Mouse (Mus musculus) adrenal gland, postnatal 14 days (tissue): ENCODE data around the gene Tvp23a. TPM values are rescaled to one million over a fixed set of nuclear protein-coding genes. Genes with fewer than 3 reads are reported as not detected.

Experiments
- DNase-seq: peaks from one replicate; pipeline ENCODE4 v3.0.0; 2021; ENCODE audit warnings: mixed read lengths
- total RNA-seq: library from RNA; stranded (reverse); gene quantifications from 2 replicates; pipeline ENCODE4 v1.2.3, GENCODE M21; 2021

The Tvp23a gene
- total RNA-seq, 1 experiment from 2014 or later, result 1.6 TPM

DNA sequence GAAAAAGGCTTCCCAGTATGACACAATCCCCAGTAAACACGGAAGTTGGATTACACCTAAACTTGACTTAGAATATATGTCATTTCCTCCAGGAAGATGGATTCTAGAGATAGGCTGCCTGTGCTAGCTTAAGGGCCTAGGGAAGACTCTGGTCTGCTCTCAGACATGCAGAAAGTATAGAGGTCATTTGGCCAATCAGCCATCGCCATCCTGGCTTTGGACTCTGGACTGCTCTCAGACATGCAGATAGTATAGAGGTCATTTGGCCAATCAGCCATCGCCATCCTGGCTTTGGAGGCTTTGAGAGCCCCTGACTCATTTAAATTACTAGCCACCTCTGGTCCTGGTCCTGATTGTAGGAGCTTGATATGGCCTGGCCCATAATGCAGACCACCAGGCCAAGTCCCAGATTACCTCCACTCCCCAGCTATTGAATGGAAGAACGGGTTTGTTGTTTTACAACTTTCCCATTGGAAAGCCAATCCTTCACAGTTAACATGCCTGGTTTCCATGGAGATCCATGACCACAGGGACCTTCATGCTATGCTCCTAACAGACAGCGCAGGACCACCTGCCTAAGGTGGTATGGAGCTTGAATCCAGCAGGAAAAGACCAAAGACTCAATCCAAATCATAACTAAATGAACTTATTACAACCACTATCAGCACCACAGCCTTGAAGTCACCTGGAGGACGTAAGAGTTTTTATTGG is 6.9 kb upstream of the Tvp23a start:
- DNase-seq, result no peak

DNA sequence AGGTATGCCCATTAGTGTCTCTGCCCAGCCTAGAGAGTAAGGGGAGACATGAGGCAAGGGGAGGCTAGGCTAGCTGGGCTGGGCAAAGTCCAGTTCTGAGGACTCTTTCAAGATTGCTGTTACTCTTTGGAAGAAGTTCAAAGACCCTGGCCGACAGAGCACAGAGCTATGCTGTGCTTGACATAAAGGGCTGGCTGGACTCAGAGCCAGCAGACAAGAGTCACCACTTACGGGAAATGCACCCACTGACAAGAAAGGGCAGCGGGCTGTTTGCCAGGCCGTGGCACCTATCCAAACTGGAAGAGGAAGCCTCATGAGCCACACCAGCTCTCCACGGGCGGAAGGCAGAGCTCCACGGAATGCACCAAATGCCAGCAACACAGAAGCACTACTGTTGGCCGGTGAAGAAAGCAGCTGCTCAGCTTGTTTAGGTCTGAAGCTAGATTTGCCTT is 5.3 kb upstream of the Tvp23a start:
- DNase-seq, result peak; percentile 93

DNA sequence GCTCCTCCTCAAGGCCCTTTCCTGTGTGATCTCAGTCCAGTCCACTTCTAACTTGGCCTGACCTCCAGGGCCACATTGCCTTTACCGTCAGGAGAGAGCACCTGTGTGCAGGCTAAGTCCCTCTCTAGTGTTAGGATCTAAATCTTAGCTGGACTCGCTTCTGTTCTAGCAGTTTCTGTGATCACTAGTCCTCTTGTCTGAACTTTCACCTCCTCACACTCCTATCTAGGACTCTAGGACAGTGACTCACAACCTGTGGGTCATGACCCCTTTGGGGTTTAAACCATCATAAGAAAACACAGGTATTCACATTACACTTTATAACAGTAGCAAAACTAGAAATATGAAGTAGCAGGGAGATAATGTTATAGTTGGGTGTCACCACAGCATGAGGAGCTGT is 4.7 kb upstream of the Tvp23a start:
- DNase-seq, result no peak

DNA sequence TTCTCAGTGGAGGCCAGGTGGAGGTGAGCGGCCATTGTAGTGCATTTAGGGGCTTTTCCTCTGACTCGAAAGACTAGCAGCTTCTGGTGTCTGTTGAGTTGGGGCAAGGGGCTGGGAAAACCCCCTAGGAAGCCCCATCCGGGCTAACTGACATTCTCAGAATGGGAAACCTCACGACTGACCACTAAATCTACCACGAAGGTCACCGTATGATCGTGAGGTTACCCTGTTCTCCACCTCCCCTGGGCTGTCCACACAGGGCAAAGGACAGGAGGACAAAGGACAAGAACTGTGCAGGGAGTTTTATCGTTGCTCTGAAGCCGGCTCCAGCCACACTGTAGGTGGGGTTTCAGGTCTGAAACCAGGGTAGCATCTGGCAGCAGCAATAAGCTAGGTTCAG is 1.8 kb upstream of the Tvp23a start:
- DNase-seq, result no peak

DNA sequence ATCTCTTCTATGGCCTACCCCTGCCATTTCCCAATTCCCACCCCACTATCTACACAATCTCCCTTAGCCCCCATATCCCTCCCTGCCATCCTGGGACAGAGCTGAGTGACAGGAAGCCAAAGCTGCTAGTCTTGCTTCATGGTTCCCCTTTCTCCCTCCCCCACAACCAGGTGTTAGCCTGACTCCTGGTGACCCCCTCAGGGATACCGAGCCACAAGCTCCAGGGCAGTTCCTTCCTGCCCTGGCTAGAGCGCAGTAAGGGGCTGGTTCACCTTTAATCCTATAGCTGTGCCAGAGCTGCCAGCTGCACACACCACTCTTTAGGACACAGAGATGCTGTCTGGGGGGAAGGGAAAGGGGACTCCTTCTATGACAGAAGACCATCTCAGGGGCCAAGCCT is 619 bp upstream of the Tvp23a start:
- no peak for DNase-seq

DNA sequence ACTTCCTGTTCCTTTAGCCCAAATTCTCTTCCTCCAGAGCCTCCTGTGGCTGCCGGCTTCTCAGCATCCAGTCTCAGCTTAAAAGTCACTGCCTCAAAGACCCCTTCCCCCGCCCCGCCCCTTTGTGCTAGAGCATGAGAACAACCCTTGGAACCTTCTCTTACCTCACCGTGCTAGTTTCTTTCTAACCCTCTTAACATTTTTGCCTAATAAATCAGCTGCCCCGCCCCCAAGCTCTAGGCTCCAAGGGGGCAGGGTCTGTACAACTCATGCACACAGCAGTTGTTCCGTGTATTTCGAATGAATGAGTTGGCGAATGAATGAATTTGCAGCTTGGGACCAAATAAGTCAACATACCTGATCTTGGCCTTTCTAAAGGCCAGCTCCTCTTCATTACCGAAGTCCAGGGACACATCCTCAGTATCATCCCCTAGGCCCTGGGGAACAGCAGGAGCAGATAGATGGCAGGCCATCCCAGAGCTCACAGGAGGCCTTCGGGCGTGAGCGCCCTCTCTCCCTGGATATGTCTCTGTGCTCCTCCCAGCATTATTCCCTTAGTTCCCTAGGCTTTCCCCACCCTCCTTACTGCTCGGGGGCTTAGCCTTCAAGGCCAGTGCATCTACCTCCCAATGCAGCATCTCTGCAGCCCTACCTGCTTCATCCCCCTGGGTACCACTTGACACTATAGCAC is 444 bp downstream of the Tvp23a start:
- DNase-seq, result no peak

DNA sequence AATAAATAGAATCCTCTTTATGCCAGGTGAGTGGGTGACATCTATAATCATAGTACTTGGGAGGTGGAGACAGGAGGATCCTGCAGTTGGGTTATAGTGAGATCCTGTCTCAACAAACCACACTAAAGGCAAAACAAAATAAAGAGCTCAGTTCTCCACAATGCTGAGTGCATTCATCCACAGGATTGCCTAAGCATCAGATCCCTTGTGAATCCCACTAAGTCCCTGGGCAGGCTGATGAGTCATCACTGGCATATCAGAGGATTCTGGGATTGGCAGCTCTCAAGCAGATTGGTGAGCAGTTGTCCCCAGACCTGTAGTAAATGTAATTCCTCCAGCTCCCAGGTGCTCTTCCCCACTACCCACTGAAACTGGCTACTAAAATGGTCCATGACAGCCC is 3.4 kb downstream of the Tvp23a start:
- no peak for DNase-seq

DNA sequence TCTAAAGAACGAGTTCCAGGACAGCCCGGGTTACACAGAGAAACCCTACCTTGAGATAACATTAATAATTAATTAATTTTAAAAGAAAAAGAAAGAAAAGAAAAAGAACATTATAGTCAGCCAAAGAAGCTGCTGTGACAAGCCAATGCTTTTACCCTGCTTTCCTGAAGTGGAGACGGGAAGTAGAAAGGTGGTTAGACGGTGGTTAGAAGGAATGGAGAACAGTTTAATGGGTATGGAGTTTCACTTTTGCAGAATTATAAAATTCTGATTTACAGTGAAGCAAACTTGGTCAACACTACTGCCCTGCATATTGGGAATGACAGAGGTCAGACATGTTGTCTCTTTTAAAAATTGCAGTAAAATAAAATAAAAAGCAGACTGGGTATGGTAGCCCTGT is 5.4 kb downstream of the Tvp23a start:
- no peak for DNase-seq

DNA sequence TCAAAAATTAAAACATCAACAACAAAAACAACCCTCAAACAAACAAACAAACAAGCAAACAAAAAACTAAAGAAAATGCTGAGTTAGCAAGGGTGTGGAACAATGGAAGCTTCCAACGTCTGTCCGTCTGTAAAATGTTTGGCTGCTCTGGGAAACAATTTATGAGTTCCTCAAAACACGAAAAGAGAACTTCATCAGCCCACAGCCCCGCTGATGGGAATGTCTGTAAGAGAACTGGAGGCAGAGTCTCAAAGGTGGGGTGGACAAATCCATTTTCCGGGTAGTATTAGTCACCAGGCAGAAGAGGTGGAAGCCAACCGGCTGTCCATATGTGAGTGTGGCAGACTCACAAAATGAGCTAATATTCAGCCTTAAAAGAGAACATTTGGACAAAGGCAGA is 5.8 kb downstream of the Tvp23a start:
- no peak for DNase-seq

DNA sequence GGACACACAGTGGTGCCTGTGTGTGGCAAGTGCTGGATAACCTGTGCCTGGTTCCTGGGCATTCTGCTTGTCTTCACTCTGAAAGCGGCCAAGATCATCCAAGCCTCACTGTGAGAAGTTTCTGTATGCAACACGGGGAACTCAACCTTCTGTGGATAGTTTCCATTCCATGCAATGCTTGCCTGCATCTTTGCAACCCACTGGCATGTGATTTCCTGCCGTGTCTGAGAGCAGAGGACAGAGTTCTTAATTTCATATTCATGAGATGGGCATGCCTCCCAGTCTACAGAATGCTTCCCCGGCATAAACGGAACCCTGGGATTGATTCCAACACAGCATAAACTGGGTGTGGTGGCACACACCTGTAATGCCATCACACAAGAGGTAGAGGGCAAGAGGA is 9.1 kb downstream of the Tvp23a start:
- no peak for DNase-seq

DNA sequence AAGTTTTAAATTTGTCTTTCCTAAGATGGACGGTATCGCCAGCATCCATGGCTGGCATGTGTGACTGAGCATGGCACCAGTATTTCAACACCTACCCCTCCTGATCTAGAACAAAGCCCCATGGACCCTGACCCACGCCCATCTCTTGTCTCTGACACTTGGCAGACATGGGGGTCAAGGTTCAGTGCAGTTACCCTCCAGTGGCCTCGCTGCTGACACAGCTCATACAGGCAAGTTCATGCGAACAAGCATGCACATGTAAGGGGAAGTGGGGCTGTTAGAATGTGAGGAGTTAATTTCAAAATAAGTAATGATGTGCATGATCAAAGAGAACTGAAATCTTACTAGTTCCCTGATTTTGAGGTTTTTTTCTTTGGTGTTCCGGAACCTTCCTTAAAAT is 11.0 kb downstream of the Tvp23a start:
- DNase-seq, result no peak

DNA sequence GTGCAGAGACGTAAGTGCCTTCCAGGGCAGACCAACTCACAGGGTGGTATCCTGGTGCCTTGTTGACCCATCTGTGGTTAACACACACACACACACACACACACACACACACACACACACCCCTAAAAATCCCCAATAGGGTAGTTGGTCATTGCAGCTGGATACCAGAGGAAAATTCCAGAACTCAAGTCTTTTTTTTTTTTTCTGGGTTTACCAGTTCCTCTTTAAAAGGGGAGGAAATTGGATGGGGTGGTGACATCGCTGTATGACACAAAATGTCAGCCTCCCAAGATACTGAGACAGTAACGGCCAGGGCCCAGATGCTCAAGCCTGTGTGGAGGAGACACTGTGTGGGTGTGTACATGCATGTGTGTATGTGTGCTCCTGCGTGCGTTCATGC is 13.8 kb downstream of the Tvp23a start:
- DNase-seq, result no peak

DNA sequence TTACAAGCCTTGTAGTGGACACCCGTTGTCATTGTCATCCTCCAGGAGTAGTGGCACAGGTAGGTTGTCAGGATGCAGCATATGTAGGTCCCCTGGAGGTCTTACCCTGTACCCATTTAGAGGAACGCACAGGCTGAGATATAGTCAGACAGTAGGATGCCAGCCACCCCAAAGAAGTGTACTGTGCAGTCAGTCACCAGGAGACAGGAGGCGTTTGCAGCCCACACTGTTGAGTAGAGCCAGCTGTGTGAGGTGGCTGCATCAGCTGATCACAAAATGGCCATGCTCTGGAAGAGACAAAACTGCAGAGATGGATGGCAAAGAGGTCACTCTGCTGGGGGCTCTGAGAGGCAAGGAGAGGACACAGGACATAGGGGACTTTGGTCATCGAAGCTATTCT is 14.8 kb downstream of the Tvp23a start:
- DNase-seq, result no peak

DNA sequence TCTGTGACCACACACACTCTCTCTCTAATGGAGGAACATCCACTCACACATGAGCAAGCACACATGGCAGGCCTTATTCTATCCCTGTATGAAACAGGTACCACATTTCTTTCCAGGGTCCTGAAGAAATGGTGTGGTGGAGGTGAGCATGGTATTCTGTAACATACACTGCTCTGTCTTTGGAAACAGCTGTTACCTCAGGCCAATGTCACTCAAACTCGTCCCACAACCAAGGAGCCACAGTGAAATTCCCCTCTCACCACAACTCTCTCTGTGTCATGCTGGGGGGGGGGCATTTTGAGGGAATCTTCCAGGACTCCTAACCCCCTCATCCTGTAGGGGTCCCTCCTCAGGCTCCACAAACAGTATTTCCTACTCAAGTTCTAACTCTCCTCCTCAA is 15.3 kb downstream of the Tvp23a start:
- no peak for DNase-seq

DNA sequence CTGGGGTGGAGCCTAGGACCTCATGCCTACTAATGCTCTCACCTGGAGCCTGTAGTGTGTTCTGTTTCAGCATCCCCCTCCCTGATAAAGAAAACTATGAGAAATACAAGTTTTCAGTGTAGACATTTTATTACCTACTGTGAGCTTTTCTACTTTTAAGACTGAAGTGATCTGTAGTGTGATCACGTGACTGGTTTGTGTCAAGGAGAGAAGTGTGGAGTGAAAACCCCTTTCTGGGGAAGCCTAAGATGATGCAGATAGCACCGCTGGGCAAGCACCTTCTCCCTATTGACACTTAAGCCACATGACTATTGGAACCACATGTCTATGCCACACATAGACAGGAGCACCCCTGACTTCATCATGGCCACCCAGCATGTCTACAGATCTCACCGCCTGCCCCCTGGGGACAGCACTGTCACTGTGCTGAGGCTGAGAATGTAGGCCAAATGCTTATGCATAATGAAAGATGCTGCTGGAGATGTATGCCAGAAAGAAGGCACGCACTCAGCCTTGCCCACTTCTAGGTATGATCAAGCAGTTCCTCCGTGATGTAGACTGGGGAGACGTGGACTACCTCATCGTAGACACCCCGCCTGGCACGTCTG is 26.6 kb downstream of the Tvp23a start:
- no peak for DNase-seq

DNA sequence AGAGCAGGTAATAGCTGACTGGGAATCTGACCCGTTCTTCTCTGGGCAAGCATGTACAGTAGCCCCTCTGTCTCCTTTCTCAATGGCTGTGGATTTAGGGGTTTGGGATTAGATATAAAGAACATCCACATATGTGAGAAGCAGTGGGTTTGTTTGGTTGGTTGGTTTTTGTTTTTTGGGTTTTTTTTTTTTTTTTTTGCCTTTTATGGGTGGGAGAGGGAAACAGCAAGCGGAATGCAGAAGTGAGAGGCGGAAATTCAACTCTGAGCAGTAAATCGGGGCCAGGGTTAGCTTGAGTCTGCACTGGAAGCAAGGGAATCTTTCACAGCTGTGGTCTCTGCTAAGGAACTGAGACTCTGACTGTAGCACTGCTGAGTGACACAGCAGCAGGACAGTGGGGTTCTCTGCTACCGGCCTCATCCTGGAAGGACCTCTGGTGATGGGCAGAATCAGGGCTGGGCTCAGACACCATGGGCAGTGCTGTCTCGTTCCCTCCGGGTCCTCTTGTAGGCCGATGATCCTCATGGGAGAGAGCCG is 29.4 kb downstream of the Tvp23a start:
- no peak for DNase-seq

DNA sequence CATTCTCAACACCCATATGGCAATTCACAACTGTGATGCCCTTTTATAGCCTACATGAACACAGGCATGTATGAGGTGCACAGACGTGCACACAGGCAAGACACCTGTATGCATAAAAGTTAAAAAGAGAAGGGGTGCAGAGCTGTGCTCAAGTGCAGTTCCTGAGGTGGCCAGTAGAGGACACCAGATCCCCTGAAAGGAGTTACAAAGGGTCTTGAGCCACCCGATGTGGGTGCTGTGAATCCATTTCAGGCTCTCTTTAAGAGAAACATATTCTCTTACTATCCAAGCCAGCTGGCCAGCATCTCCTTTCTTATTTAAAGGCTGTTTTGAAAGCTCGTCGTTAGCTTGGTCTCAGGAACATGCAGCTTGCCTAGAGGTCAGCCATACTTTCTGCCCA is 30.3 kb downstream of the Tvp23a start:
- no peak for DNase-seq

DNA sequence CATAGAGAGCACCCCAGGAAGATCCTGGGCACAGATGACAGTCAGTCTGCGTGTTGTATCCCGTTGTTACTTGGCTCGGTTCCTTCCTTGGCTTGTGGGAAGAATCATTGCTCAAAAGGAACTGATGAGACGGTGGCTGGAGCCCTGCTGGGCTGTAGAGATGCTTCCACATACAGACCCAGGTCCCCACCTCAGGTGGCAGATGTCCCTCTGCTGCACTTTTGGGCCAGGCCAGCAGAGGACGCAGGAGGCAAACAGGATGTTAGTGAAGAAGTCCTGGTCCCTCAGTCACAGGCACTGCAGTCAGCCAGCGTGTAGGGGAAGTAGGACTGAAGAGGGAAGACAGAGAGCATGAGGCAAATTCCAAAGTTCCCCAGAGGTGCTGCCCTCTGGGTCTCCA is 31.2 kb downstream of the Tvp23a start:
- peak; percentile 54 for DNase-seq

DNA sequence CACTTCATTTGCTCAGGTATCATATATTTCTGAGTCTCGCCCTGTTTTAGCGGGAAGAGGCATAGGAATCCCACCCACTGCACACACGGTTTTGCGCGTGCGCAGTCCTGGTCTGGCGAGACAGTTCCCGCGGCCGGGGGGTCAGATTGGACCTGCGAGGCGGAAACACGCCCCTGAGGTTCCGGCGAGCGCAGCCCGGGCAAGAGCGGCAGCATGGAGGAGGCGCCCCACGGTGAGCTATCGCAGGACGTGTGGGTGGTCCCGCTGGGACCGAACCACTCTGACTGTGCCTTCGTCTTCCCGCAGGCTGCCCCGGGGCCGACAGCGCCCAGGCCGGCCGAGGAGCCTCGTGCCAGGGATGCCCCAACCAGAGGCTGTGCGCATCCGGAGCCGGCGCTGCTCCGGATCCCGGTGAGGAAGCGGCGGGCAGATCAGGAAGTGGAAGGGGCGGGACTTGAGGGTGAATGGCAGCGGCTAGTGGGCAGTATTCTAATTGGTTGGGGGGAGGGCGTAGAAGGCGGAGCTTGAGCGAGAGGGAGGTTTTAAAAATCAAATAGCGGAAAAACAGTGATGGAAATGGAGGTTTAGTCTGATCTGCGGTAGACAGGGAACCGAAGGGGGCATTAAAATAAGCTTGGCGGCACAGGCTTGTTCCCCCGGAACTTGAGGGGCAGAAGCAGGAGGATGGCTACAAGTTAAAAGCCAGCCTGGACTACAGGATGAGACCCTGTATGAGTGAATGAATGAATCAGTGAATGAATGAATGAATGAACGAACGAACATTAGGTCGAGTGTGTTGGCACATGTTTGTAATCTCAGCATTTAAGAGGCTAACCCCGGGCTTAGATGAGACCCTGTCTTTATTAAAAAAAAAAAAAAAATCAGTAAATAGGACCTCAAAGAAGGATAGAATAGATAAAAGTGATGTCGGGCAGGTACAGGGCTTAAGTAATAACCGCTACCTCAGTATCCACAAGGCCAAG is 35.1 kb downstream of the Tvp23a start, which contains the start of gene Nubp1:
Gene Nubp1 (plus strand): TSS at position 185 of the 983 bp plus-strand sequence.
- DNase-seq, result peak; percentile 95

DNA sequence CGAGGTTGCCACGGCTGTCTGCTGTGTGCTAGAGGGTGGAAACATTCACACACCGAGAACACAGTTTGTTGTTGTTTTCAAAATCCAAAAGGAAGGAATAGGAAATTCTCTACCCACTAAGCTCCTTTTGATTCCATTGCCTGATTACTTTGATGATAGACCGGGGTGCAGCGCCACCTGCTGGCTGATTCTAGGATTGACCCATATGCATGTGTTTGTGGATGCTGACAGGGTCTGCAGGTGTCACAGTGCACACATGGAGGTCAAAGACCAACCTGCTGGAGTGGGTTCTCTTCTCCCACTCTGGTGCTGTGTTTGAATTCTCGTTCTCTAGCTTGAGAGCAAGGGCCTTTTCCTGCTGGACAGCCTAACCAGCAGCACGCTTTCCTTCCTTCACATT is 48.0 kb downstream of the Tvp23a start:
- peak; percentile 86 for DNase-seq

DNA sequence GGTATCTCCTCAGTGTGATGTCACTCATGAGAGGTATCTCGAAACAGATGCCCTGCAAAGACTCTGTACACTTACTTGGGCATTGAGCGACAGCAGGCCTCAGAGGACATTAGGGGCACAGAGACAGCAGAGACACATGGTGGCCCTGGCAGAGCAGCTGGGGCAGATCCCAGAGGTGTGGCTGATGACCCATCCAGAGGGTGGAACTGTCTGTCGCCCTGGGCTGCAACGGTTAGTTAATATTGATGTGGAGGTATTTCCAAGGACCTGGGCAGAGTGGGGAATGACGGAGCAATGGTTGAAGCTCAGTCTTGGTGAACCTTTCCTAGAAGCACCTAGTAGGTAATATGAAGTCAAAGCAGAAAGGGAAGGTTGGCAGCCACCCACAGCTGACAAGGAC is 48.4 kb downstream of the Tvp23a start:
- DNase-seq, result no peak
